Mouse (Mus musculus): ENCODE data around the gene Madd. TPM values are rescaled to one million over a fixed set of nuclear protein-coding genes. Genes with fewer than 3 reads are reported as not detected.

The Madd gene
- 47.3 and 51.6 TPM in 2 replicates for polyA plus RNA-seq (2015; fragmentation: Nextera tagmentation; extraction: Ambion mirVana)

DNA sequence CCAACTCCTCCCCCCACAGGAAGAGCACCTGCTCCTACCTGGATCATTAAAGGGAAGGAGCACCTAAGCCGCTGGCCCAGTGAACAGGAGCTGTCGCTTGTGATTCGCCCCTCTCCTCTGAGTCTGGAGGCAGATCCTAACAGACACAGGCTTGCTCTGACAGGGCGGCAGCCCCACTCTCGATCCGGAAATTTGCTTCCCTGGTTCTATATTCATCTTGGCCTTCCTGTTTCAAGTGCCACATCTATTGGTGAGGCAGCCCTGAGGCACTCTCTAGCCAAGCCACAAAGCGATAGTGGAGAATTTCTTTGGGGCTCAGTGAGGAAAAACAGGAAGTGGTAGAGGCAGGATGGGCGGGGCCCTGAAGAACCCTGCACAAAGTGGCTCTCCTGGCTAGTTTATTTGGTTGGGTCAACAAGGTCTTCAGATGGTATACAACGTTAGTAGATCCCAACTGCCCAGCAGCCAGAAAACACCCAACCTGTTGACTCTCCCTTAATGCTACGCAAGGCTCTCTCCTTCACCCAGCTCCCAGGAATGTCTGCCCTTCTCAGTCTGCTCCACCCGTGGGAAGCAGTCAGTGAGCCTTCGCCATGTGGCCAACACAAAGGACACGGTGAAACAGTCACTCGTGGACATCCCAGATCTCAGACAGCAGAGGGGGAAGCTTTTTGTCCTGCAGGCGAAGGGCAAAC lies at the start of gene Madd:
Gene Madd, minus strand, starts transcription at position 127 of the 695 bp plus-strand sequence.
- H3K4me3 ChIP-seq = peak within 1 kb of the TSS; percentile 84
- 0 out of 2 replicates have a peak, but pooled peaks cover 5% of the 10 kb centered on the region for H3K36me3 ChIP-seq
- ATAC-seq (ENCODE audit: low read depth) = 0 out of 2 replicates have a peak, but pooled peaks have one; percentile 2
- H3K4me1 ChIP-seq (replicated peaks) = peaks cover 33% of the 10 kb centered on the region
- H3K9me3 ChIP-seq = no peaks in the 10 kb centered on the region
- H3K27ac ChIP-seq (replicated peaks) = peak within 1 kb of the TSS; percentile 93
- no peaks in the 10 kb centered on the region for H3K27me3 ChIP-seq
- H3K9ac ChIP-seq = peak within 1 kb of the TSS; percentile 88
- peak within 1 kb of the TSS; percentile 87 for H3K4me2 ChIP-seq
- 72% methylated on average over 15 of the region's 15 CpGs for WGBS

DNA sequence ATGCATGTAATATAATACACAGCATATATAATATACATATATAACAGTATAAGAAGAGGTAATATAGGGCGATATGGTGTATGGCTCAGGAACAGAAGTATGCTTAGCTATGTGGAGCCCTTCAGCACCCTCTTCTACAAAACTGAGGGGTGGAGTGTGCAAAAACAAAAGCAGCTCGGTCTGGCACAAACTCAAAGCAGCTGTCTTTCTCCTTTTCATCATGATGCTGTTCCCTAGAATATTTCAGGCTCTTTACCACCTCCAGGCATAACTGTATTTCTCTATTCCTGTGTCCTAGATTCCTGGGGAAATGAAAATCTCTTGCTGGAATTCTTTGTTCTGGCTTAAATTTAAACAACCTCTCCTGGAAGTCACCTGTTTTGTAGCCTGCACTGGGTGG lies 46.1 kb upstream of the Madd start:
- no peak overlapping the region for H3K27ac ChIP-seq (replicated peaks)

GRCm38 (mm10) chr2:91223614-91224013 lies 40.0 kb upstream of the Madd start:
- ATAC-seq (ENCODE audit: low read depth) = no peak
- H3K4me2 ChIP-seq = no peak overlapping the region
- no peaks in the 10 kb centered on the region for H3K4me1 ChIP-seq (replicated peaks)
- no peak overlapping the region for H3K9ac ChIP-seq
- H3K9me3 ChIP-seq = no peaks in the 10 kb centered on the region
- 0 out of 2 replicates have a peak, but pooled peaks cover 2% of the 10 kb centered on the region for H3K36me3 ChIP-seq
- H3K27ac ChIP-seq (replicated peaks) = no peak overlapping the region
- no peaks in the 10 kb centered on the region for H3K27me3 ChIP-seq
- 87% methylated on average over 2 of the region's 2 CpGs for WGBS
- no peak overlapping the region for H3K4me3 ChIP-seq

More for the DNA sequence above, 46.1 kb upstream of the Madd start:
- 0 out of 2 replicates have a peak, but pooled peaks cover 8% of the 10 kb centered on the region for H3K36me3 ChIP-seq
- no peaks in the 10 kb centered on the region for H3K27me3 ChIP-seq
- WGBS = 91% methylated on average over 2 of the region's 2 CpGs
- H3K4me2 ChIP-seq = no peak overlapping the region
- no peak overlapping the region for H3K4me3 ChIP-seq
- no peak overlapping the region for H3K9ac ChIP-seq
- no peaks in the 10 kb centered on the region for H3K9me3 ChIP-seq
- no peak for ATAC-seq (ENCODE audit: low read depth)
- no peaks in the 10 kb centered on the region for H3K4me1 ChIP-seq (replicated peaks)

DNA sequence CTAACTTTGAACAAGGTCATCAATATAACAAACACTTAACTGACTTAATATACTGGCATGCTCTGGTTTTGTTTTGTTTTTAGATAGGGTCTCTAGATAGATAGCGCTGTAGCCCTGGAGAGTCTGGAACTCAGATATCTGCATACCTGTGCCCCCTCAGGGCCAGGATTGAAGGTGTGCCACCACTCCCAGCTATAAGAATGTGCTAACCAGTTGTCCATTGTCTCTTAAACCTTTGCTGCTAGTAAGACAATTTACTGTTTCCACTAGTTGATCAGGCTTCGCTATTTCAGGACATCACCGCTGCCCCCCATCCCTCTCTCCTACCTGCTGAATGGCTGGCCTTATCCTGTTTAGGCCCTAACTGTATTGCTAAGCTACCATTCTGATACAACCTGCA lies 36.9 kb upstream of the Madd start:
- peaks cover 25% of the 10 kb centered on the region; the same call in 1 of the 2 replicates for H3K36me3 ChIP-seq
- H3K4me2 ChIP-seq = no peak overlapping the region
- ATAC-seq (ENCODE audit: low read depth) = no peak
- H3K4me1 ChIP-seq (replicated peaks) = 0 out of 2 replicates have a peak, but pooled peaks cover 3% of the 10 kb centered on the region
- H3K4me3 ChIP-seq = no peak overlapping the region
- H3K9ac ChIP-seq = no peak overlapping the region
- no peaks in the 10 kb centered on the region for H3K27me3 ChIP-seq
- no peak overlapping the region for H3K27ac ChIP-seq (replicated peaks)
- 95% methylated on average over 3 of the region's 3 CpGs for WGBS
- no peaks in the 10 kb centered on the region for H3K9me3 ChIP-seq

DNA sequence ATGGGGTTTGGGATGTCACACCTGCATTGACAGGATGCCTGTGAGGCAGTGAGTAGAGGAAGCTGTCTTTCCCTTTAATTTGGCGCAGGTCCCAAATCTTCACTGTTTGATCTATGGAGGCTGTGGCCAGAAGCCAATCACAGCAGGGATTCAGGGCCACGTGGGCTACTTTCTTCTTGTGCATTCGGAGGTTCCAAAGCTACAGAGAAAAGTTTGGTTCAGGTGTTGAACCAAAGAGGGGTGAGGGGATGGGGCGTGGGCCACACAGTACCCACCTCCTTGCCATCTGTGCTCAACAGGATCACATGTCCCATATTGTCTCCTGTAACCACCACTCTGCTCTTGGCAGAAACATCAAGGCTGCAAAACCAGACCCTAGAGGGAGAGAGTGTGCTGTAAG lies 33.4 kb upstream of the Madd start:
- H3K36me3 ChIP-seq = peaks cover 57% of the 10 kb centered on the region
- ATAC-seq (ENCODE audit: low read depth) = no peak
- H3K4me2 ChIP-seq = no peak overlapping the region
- H3K9ac ChIP-seq = no peak overlapping the region
- no peaks in the 10 kb centered on the region for H3K27me3 ChIP-seq
- H3K4me3 ChIP-seq = no peak overlapping the region
- H3K27ac ChIP-seq (replicated peaks) = peak overlapping the region; percentile 14; the same call in 1 of the 2 replicates
- H3K9me3 ChIP-seq = no peaks in the 10 kb centered on the region
- 0 out of 2 replicates have a peak, but pooled peaks cover 3% of the 10 kb centered on the region for H3K4me1 ChIP-seq (replicated peaks)
- WGBS = 61% methylated on average over 4 of the region's 4 CpGs

DNA sequence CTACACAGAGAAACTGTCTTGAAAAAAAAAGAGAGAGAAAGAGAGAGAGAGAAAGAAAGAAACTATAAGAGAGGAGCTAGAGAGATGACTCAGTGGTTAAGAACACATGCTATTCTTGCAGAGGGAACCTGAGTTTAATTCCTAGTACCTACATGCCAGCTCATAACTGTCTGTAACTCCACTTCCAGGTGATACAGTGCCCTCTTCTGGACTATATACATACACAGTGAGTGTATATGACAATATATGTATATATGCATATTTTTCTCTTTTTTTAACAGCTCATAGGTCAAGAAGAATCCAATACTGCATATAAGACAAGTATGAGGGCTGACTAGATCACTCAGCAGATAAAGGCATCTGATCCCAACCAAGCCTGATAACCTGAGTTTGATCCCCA lies 29.7 kb upstream of the Madd start:
- Histone ChIP-seq H3K4me3 (no peak overlapping the region), H3K9ac (no peak overlapping the region), H3K36me3 (peaks cover 87% of the 10 kb centered on the region), H3K4me1 (replicated peaks) (0 out of 2 replicates have a peak, but pooled peaks cover 3% of the 10 kb centered on the region), H3K27me3 (no peaks in the 10 kb centered on the region), H3K4me2 (no peak overlapping the region), H3K9me3 (no peaks in the 10 kb centered on the region), H3K27ac (replicated peaks) (no peak overlapping the region)
- ATAC-seq (ENCODE audit: low read depth) = no peak

- no peak for ATAC-seq (ENCODE audit: low read depth)
- H3K9me3 ChIP-seq = no peaks in the 10 kb centered on the region
- no peak overlapping the region for H3K4me2 ChIP-seq
- H3K36me3 ChIP-seq = peaks cover 65% of the 10 kb centered on the region
- H3K9ac ChIP-seq = no peak overlapping the region
- peaks cover 32% of the 10 kb centered on the region for H3K4me1 ChIP-seq (replicated peaks)
- H3K27ac ChIP-seq (replicated peaks) = no peak overlapping the region
- WGBS = 95% methylated on average over 9 of the region's 9 CpGs
- no peak overlapping the region for H3K4me3 ChIP-seq
- no peaks in the 10 kb centered on the region for H3K27me3 ChIP-seq
These were observed 22.7 kb upstream of the Madd start for GRCm38 (mm10) chr2:91206254-91206775.

- H3K9me3 ChIP-seq = no peaks in the 10 kb centered on the region
- peak overlapping the region; percentile 90 for H3K9ac ChIP-seq
- H3K4me3 ChIP-seq = peak overlapping the region; percentile 80
- peaks cover 34% of the 10 kb centered on the region for H3K4me1 ChIP-seq (replicated peaks)
- H3K27ac ChIP-seq (replicated peaks) = peak overlapping the region; percentile 90
- peaks cover 36% of the 10 kb centered on the region for H3K36me3 ChIP-seq
- ATAC-seq (ENCODE audit: low read depth) = no peak; the same call in 1 of the 2 replicates
- 13% methylated on average over 20 of the region's 20 CpGs for WGBS
- H3K27me3 ChIP-seq = no peaks in the 10 kb centered on the region
- H3K4me2 ChIP-seq = peak overlapping the region; percentile 67
These were observed 19.5 kb upstream of the Madd start for GRCm38 (mm10) chr2:91202972-91203656.

DNA sequence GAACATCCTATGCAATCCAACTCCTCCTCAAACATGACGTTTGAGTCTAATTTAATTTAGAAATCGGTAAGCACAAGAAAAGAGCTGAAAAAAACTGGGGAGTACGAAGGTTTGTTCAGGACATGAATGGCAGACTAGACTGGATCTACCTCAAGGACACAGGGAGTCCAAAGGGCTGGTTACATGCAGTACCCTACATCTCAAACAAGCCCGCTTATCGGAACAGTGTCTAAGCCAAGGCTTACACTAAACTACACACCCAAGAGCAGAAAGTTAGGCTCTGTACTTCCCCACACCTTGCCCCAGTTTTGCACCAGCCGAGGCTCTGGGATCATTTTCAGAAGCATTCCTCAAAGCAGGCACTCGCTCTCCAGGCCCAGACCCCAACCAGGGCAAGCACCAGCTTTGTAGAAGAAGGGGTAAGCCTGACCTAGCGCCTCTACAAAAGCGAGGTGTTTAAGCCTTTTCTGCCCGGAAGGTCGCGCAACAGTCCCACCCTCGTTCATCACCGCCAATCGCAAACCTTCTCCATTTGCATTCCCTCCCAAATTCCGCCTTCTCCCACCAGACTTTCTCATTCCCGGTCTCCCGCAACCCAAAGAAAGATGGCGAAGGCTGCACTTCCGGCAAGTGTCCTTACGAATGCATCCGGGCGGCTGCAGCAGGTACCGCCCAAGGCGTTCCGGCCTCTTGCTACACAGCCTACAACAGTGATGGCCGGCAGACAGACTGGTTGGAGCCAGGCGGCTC lies 18.8 kb upstream of the Madd start, which contains the start of the genes Nr1h3 and Acp2:
Gene Nr1h3, minus strand, starts transcription at position 613 of the 750 bp plus-strand sequence.
Gene Acp2, plus strand, starts transcription at position 664 of the 750 bp plus-strand sequence.
- H3K4me3 ChIP-seq = peak within 1 kb of the TSS; percentile 80
- H3K4me2 ChIP-seq = peak within 1 kb of the TSS; percentile 67
- peaks cover 34% of the 10 kb centered on the region for H3K4me1 ChIP-seq (replicated peaks)
- H3K9ac ChIP-seq = peak within 1 kb of the TSS; percentile 90
- peak; percentile 96 for ATAC-seq (ENCODE audit: low read depth)
- H3K9me3 ChIP-seq = no peaks in the 10 kb centered on the region
- H3K27me3 ChIP-seq = no peaks in the 10 kb centered on the region
- WGBS = 5% methylated on average over 28 of the region's 28 CpGs
- peaks cover 29% of the 10 kb centered on the region for H3K36me3 ChIP-seq
- H3K27ac ChIP-seq (replicated peaks) = peak within 1 kb of the TSS; percentile 90

DNA sequence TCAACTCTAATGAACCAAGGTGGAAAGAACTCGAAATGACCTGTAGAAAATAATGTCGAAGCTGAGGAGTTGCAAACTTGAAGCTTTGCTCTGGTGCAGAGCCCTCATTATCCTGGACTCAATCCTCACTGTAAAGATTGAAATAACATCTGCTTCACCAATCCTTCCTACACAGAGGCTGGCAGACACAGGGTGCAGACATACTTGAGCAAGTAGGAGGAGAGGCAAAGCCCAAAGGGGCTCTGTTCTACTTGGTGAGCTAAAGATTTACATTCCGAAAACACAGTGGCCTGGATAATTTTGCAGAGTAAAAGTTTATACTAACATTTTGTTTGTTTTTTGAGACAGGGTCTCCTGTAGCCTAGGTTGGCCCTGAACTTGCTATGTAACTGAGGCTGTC lies 15.3 kb upstream of the Madd start:
- no peak overlapping the region for H3K9ac ChIP-seq
- no peak overlapping the region for H3K27ac ChIP-seq (replicated peaks)
- no peaks in the 10 kb centered on the region for H3K9me3 ChIP-seq
- H3K36me3 ChIP-seq = no peaks in the 10 kb centered on the region
- 88% methylated on average over 3 of the region's 3 CpGs for WGBS
- ATAC-seq (ENCODE audit: low read depth) = no peak
- H3K4me3 ChIP-seq = no peak overlapping the region
- no peak overlapping the region for H3K4me2 ChIP-seq
- H3K27me3 ChIP-seq = no peaks in the 10 kb centered on the region
- H3K4me1 ChIP-seq (replicated peaks) = peaks cover 31% of the 10 kb centered on the region

DNA sequence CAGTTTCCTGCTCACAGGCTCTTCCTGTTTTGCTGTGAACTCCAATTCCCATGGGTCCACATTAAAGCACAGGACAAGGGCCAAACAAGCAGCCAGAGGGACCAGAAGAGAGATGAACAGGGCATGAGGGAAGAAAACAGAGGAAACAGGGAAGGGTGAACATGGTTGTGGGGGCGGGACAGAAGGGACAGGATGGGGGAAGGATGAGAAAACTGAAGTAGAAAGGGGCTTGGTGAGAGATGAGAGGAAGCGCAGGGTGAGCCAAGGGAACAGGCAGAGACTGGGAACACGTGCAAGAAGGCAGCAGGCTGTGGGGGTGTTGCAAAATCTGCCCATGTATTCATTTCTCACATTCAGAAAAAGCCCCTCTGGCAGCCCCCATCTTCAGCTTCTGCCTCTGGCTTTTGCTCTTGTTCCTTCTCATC lies 13.0 kb upstream of the Madd start:
- WGBS = 70% methylated on average over 3 of the region's 3 CpGs
- Histone ChIP-seq H3K27ac (replicated peaks) (no peak overlapping the region), H3K9me3 (no peaks in the 10 kb centered on the region), H3K27me3 (no peaks in the 10 kb centered on the region), H3K36me3 (no peaks in the 10 kb centered on the region), H3K4me2 (no peak overlapping the region), H3K9ac (no peak overlapping the region), H3K4me1 (replicated peaks) (peaks cover 17% of the 10 kb centered on the region), H3K4me3 (no peak overlapping the region)
- ATAC-seq (ENCODE audit: low read depth) = no peak
